Mouse (Mus musculus) CH12.LX (cell line): ENCODE measurements around the gene Usp37.

ENCODE experiments used
- CTCF ChIP-seq, 2 experiments: IDR thresholded peaks in 1 of 2; conservative IDR thresholded peaks in 1 of 2; 2 replicates each; pipeline ENCODE4 v1.5.1; 2011 to 2012; ENCODE audit warnings: low read depth in 2 of 2, low read length in 2 of 2, improper control_type of control experiment in 1 of 2, inconsistent platforms in 1 of 2, mild to moderate bottlenecking in 1 of 2, moderate library complexity in 1 of 2
- E2F4 ChIP-seq: IDR thresholded peaks from 2 replicates; pipeline ENCODE4 v1.6.1; 2011; ENCODE audit warnings: low read depth, low read length, improper control_type of control experiment; ENCODE audit not compliant: insufficient replicate concordance
- ETS1 ChIP-seq: conservative IDR thresholded peaks from 2 replicates; pipeline ENCODE4 v1.6.1; 2012; ENCODE audit warnings: low read depth, mild to moderate bottlenecking, inconsistent platforms, low read length, improper control_type of control experiment, moderate library complexity
- GABPA ChIP-seq: IDR thresholded peaks from 2 replicates; pipeline ENCODE4 v1.6.1; 2012; ENCODE audit warnings: low read depth, low read length, improper control_type of control experiment, inconsistent platforms; ENCODE audit not compliant: insufficient replicate concordance
- IRF4 ChIP-seq: IDR thresholded peaks from 2 replicates; pipeline ENCODE4 v1.6.1; 2014; ENCODE audit warnings: low read depth, mild to moderate bottlenecking, inconsistent platforms, low read length, improper control_type of control experiment
- JUN ChIP-seq: IDR thresholded peaks from 2 replicates; pipeline ENCODE4 v1.6.1; 2011; ENCODE audit warnings: low read depth, mild to moderate bottlenecking, low read length, improper control_type of control experiment, moderate library complexity; ENCODE audit not compliant: insufficient read depth
- JUND ChIP-seq: conservative IDR thresholded peaks from 2 replicates; pipeline ENCODE4 v1.6.1; 2011; ENCODE audit warnings: low read depth, low read length, improper control_type of control experiment
- MAX ChIP-seq: IDR thresholded peaks from 2 replicates; pipeline ENCODE4 v1.6.1; 2011; ENCODE audit warnings: low read length, improper control_type of control experiment
- NELFE ChIP-seq: IDR thresholded peaks from 2 replicates; pipeline ENCODE4 v1.6.1; 2011; ENCODE audit warnings: low read depth, low read length, improper control_type of control experiment
- POLR2A ChIP-seq: IDR thresholded peaks from 2 replicates; pipeline ENCODE4 v1.6.1; 2011; ENCODE audit warnings: low read depth, mild to moderate bottlenecking, improper control_type of control experiment, low read length
- RAD21 ChIP-seq: IDR thresholded peaks from 2 replicates; pipeline ENCODE4 v1.6.1; 2011; ENCODE audit warnings: low read depth, mild to moderate bottlenecking, low read length, improper control_type of control experiment, moderate library complexity
- SIN3A ChIP-seq: IDR thresholded peaks from 2 replicates; pipeline ENCODE4 v1.6.1; 2012; ENCODE audit warnings: low read length, improper control_type of control experiment, inconsistent platforms
- USF1 ChIP-seq: IDR thresholded peaks from 2 replicates; pipeline ENCODE4 v1.6.1; 2014; ENCODE audit warnings: low read depth, mild to moderate bottlenecking, inconsistent platforms, low read length, improper control_type of control experiment

GRCm38 (mm10) chr1:74391844-74392441 lies 152.1 kb downstream of the Usp37 start:
- TF ChIP-seq JUN (no peak), NELFE (no peak; the same call in 1 of the 2 replicates), CTCF (conservative IDR thresholded peaks at IDR 0.05 in 1 of 2, IDR thresholded peaks at IDR 0.05 in 1 of 2; ENCODE audit: low read depth in 2 of 2, low read length in 2 of 2) (no peak), ETS1 (no peak), IRF4 (no peak), E2F4 (no peak), MAX (no peak), RAD21 (no peak), JUND (no peak), POLR2A (peak; percentile 47; the same call in 1 of the 2 replicates), USF1 (no peak), SIN3A (no peak; the same call in 1 of the 2 replicates), GABPA (no peak)
